Mouse (Mus musculus) stomach, embryonic 15.5 days (tissue): ENCODE measurements around the gene Fmod. TPM values are rescaled to one million over a fixed set of nuclear protein-coding genes. Genes with fewer than 3 reads are reported as not detected.
A peak's percentile ranks its signal among the peaks of the same experiment; 100 is the strongest.

Source experiments
- ATAC-seq: fragments of 200-750 bp; cut with Nextera tagmentation; 2 replicates; pipeline ENCODE4 v1.8.0; 2017; ENCODE audit warnings: low read depth, moderate number of reproducible peaks, moderate TSS enrichment; ENCODE audit not compliant: insufficient read depth, low FRiP score
- H3K27ac ChIP-seq: fragments of 300-500 bp; sonication (generic); 2 replicates; pipeline ENCODE4 v1.5.1; 2015; ENCODE audit warnings: mild to moderate bottlenecking, inconsistent platforms
- H3K27me3 ChIP-seq: fragments of 300-500 bp; sonication (generic); replicated peaks from 2 replicates; pipeline ENCODE4 v1.6.1; 2015; ENCODE audit warnings: inconsistent platforms
- H3K36me3 ChIP-seq: fragments of 300-500 bp; sonication (generic); 2 replicates; pipeline ENCODE4 v1.6.1; 2015; ENCODE audit warnings: inconsistent platforms
- H3K4me1 ChIP-seq: fragments of 300-500 bp; sonication (generic); 2 replicates; pipeline ENCODE4 v1.6.1; 2015; ENCODE audit warnings: inconsistent platforms
- H3K4me2 ChIP-seq: fragments of 300-500 bp; sonication (generic); 2 replicates; pipeline ENCODE4 v1.6.1; 2015; ENCODE audit warnings: mild to moderate bottlenecking, inconsistent platforms
- H3K4me3 ChIP-seq: fragments of 300-500 bp; sonication (generic); replicated peaks from 2 replicates; pipeline ENCODE4 v1.5.1; 2015; ENCODE audit warnings: inconsistent platforms
- H3K9ac ChIP-seq: fragments of 300-500 bp; sonication (generic); 2 replicates; pipeline ENCODE4 v1.6.1; 2015; ENCODE audit warnings: inconsistent platforms
- H3K9me3 ChIP-seq: fragments of 300-500 bp; sonication (generic); 2 replicates; pipeline ENCODE4 v1.6.1; 2016; ENCODE audit warnings: inconsistent platforms
- WGBS: fragments of 180-500 bp; shearing (Covaris S2); methylation state at CpG from one replicate; pipeline ENCODE4 v1.1.7; 2015; 5-methylcytosine and 5-hydroxymethylcytosine counted together
- polyA plus RNA-seq: library from polyadenylated mRNA; unstranded; fragments of >200 nt; fragmentation: Nextera tagmentation; extraction: Ambion mirVana; gene quantifications from 2 replicates; pipeline ENCODE4 v1.2.1, GENCODE M21; 2015

Fmod gene
- polyA plus RNA-seq, 1 experiment from 2014 or later, result 11.1 TPM

- no peak overlapping the region for H3K4me3 ChIP-seq
- no peak for ATAC-seq
- WGBS, result 54% methylated on average over 2 of the region's 2 CpGs
- H3K4me2 ChIP-seq, result no peak overlapping the region
- no peaks in the 10 kb centered on the region; the same call in 1 of the 2 replicates for H3K27me3 ChIP-seq
- no peak overlapping the region for H3K27ac ChIP-seq
- no peak overlapping the region for H3K9ac ChIP-seq
- no peaks in the 10 kb centered on the region for H3K9me3 ChIP-seq
- no peaks in the 10 kb centered on the region for H3K36me3 ChIP-seq
- H3K4me1 ChIP-seq, result peaks cover 7% of the 10 kb centered on the region; the same call in 1 of the 2 replicates
These were observed 4.8 kb downstream of the Fmod start for GRCm38 (mm10) chr1:134041900-134042299.

GRCm38 (mm10) chr1:134042341-134042740 is 5.3 kb downstream of the Fmod start:
- no peak overlapping the region for H3K9ac ChIP-seq
- no peak overlapping the region for H3K4me2 ChIP-seq
- no peaks in the 10 kb centered on the region for H3K36me3 ChIP-seq
- H3K9me3 ChIP-seq, result no peaks in the 10 kb centered on the region
- no peaks in the 10 kb centered on the region; the same call in 1 of the 2 replicates for H3K27me3 ChIP-seq
- peaks cover 3% of the 10 kb centered on the region; the same call in 1 of the 2 replicates for H3K4me1 ChIP-seq
- H3K27ac ChIP-seq, result no peak overlapping the region
- no peak for ATAC-seq
- no peak overlapping the region for H3K4me3 ChIP-seq
- WGBS, result 31% methylated on average over 1 of the region's 1 CpGs

- no peak overlapping the region for H3K27ac ChIP-seq
- no peaks in the 10 kb centered on the region for H3K4me1 ChIP-seq
- 84% methylated on average over 6 of the region's 6 CpGs for WGBS
- no peaks in the 10 kb centered on the region; the same call in 1 of the 2 replicates for H3K27me3 ChIP-seq
- no peak overlapping the region for H3K9ac ChIP-seq
- no peaks in the 10 kb centered on the region for H3K9me3 ChIP-seq
- H3K4me3 ChIP-seq, result no peak overlapping the region
- ATAC-seq, result no peak
- no peaks in the 10 kb centered on the region for H3K36me3 ChIP-seq
- H3K4me2 ChIP-seq, result no peak overlapping the region
These were observed 7.8 kb downstream of the Fmod start for GRCm38 (mm10) chr1:134044805-134045204.

GRCm38 (mm10) chr1:134045971-134046370 is 8.9 kb downstream of the Fmod start:
- 0 out of 2 replicates have a peak overlapping the region, but pooled peaks have one; percentile 18 for H3K4me3 ChIP-seq
- H3K27ac ChIP-seq, result no peak overlapping the region

GRCm38 (mm10) chr1:134046387-134046786 is 9.3 kb downstream of the Fmod start:
- no peak overlapping the region for H3K9ac ChIP-seq
- ATAC-seq, result no peak
- no peaks in the 10 kb centered on the region; the same call in 1 of the 2 replicates for H3K27me3 ChIP-seq
- WGBS, result 27% methylated on average over 23 of the region's 23 CpGs
- peak overlapping the region; percentile 48 for H3K4me2 ChIP-seq
- H3K4me3 ChIP-seq, result 0 out of 2 replicates have a peak overlapping the region, but pooled peaks have one; percentile 18
- H3K27ac ChIP-seq, result no peak overlapping the region
- H3K4me1 ChIP-seq, result no peaks in the 10 kb centered on the region
- no peaks in the 10 kb centered on the region for H3K36me3 ChIP-seq
- H3K9me3 ChIP-seq, result no peaks in the 10 kb centered on the region

More at GRCm38 (mm10) chr1:134045971-134046370, 8.9 kb downstream of the Fmod start:
- Histone ChIP-seq H3K9ac (no peak overlapping the region), H3K4me2 (peak overlapping the region; percentile 48), H3K27me3 (no peaks in the 10 kb centered on the region; the same call in 1 of the 2 replicates), H3K4me1 (no peaks in the 10 kb centered on the region), H3K9me3 (no peaks in the 10 kb centered on the region), H3K36me3 (no peaks in the 10 kb centered on the region)
- WGBS, result 4% methylated on average over 9 of the region's 9 CpGs
- ATAC-seq, result peak; percentile 70

- Histone ChIP-seq H3K9me3 (no peaks in the 10 kb centered on the region), H3K36me3 (no peaks in the 10 kb centered on the region), H3K9ac (no peak overlapping the region), H3K27ac (no peak overlapping the region), H3K4me1 (no peaks in the 10 kb centered on the region), H3K27me3 (no peaks in the 10 kb centered on the region; the same call in 1 of the 2 replicates), H3K4me3 (no peak overlapping the region), H3K4me2 (no peak overlapping the region)
- ATAC-seq, result no peak
- WGBS, result 81% methylated on average over 6 of the region's 6 CpGs
These were observed 10.4 kb downstream of the Fmod start for GRCm38 (mm10) chr1:134047431-134047830.

- no peak overlapping the region for H3K4me3 ChIP-seq
- no peak overlapping the region for H3K4me2 ChIP-seq
- H3K9ac ChIP-seq, result no peak overlapping the region
- H3K4me1 ChIP-seq, result no peaks in the 10 kb centered on the region
- no peaks in the 10 kb centered on the region; the same call in 1 of the 2 replicates for H3K27me3 ChIP-seq
- WGBS, result 2% methylated on average over 5 of the region's 5 CpGs
- H3K9me3 ChIP-seq, result no peaks in the 10 kb centered on the region
- H3K36me3 ChIP-seq, result no peaks in the 10 kb centered on the region
- no peak for ATAC-seq
- no peak overlapping the region for H3K27ac ChIP-seq
These were observed 11.7 kb downstream of the Fmod start for GRCm38 (mm10) chr1:134048759-134049158.

- Histone ChIP-seq H3K36me3 (no peaks in the 10 kb centered on the region), H3K4me3 (no peak overlapping the region), H3K27ac (no peak overlapping the region), H3K27me3 (no peaks in the 10 kb centered on the region; the same call in 1 of the 2 replicates), H3K9me3 (no peaks in the 10 kb centered on the region), H3K4me1 (no peaks in the 10 kb centered on the region), H3K4me2 (no peak overlapping the region), H3K9ac (no peak overlapping the region)
- 68% methylated on average over 6 of the region's 6 CpGs for WGBS
- ATAC-seq, result no peak
These were observed 12.5 kb downstream of the Fmod start for GRCm38 (mm10) chr1:134049542-134049941.

GRCm38 (mm10) chr1:134053207-134053606 is 16.2 kb downstream of the Fmod start:
- Histone ChIP-seq H3K27ac (no peak overlapping the region), H3K4me3 (no peak overlapping the region), H3K36me3 (no peaks in the 10 kb centered on the region), H3K9ac (no peak overlapping the region), H3K4me1 (peaks cover 10% of the 10 kb centered on the region; the same call in 1 of the 2 replicates), H3K4me2 (no peak overlapping the region), H3K27me3 (no peaks in the 10 kb centered on the region), H3K9me3 (no peaks in the 10 kb centered on the region)
- peak; percentile 35; the same call in 1 of the 2 replicates for ATAC-seq
- WGBS, result 10% methylated on average over 6 of the region's 6 CpGs

- Histone ChIP-seq H3K27ac (peak overlapping the region; percentile 81), H3K4me3 (no peak overlapping the region), H3K9me3 (no peaks in the 10 kb centered on the region), H3K27me3 (no peaks in the 10 kb centered on the region), H3K4me2 (peak overlapping the region; percentile 19; the same call in 1 of the 2 replicates), H3K36me3 (no peaks in the 10 kb centered on the region), H3K4me1 (peaks cover 15% of the 10 kb centered on the region), H3K9ac (no peak overlapping the region)
- 52% methylated on average over 9 of the region's 9 CpGs for WGBS
- peak; percentile 57; the same call in 1 of the 2 replicates for ATAC-seq
These were observed 18.0 kb downstream of the Fmod start for GRCm38 (mm10) chr1:134055058-134055457.

GRCm38 (mm10) chr1:134055666-134056245 is 18.7 kb downstream of the Fmod start:
- 76% methylated on average over 9 of the region's 9 CpGs for WGBS
- Histone ChIP-seq H3K4me2 (peak overlapping the region; percentile 19; the same call in 1 of the 2 replicates), H3K9ac (no peak overlapping the region)

GRCm38 (mm10) chr1:134056285-134056684 is 19.2 kb downstream of the Fmod start:
- H3K36me3 ChIP-seq, result no peaks in the 10 kb centered on the region
- H3K4me2 ChIP-seq, result no peak overlapping the region
- H3K4me3 ChIP-seq, result no peak overlapping the region
- no peak overlapping the region for H3K9ac ChIP-seq
- no peaks in the 10 kb centered on the region for H3K27me3 ChIP-seq
- WGBS, result 53% methylated on average over 4 of the region's 4 CpGs
- no peaks in the 10 kb centered on the region for H3K9me3 ChIP-seq
- H3K4me1 ChIP-seq, result peaks cover 25% of the 10 kb centered on the region
- no peak for ATAC-seq
- H3K27ac ChIP-seq, result no peak overlapping the region

More at GRCm38 (mm10) chr1:134055666-134056245, 18.7 kb downstream of the Fmod start:
- Histone ChIP-seq H3K4me3 (no peak overlapping the region), H3K36me3 (no peaks in the 10 kb centered on the region), H3K9me3 (no peaks in the 10 kb centered on the region), H3K27ac (peak overlapping the region; percentile 81), H3K27me3 (no peaks in the 10 kb centered on the region), H3K4me1 (peaks cover 21% of the 10 kb centered on the region)
- ATAC-seq, result no peak
